Mouse (Mus musculus): ENCODE results near the gene Ntn1. TPM values are rescaled to one million over a fixed set of nuclear protein-coding genes. Genes with fewer than 3 reads are reported as not detected.

The Ntn1 gene
- polyA plus RNA-seq, 1 experiment: 14.1 TPM

GRCm38 (mm10) chr11:68408127-68408526 lies 7.5 kb upstream of the Ntn1 start:
- peak; percentile 44 for DNase-seq (ENCODE audit: low read depth, low spot score)
- 53% methylated on average over 2 of the region's 2 CpGs for whole genome bisulfite sequencing

GRCm38 (mm10) chr11:68407266-68407926 lies 6.8 kb upstream of the Ntn1 start:
- DNase-seq (ENCODE audit: low read depth, low spot score): no peak
- WGBS: 67% methylated on average over 11 of the region's 11 CpGs

- no peak for DNase-seq (ENCODE audit: low read depth, low spot score)
- 80% methylated on average over 8 of the region's 8 CpGs for WGBS
Observed at GRCm38 (mm10) chr11:68405576-68405975, 5.0 kb upstream of the Ntn1 start.

GRCm38 (mm10) chr11:68404185-68404584 lies 3.6 kb upstream of the Ntn1 start:
- WGBS: 57% methylated on average over 4 of the region's 4 CpGs
- DNase-seq (ENCODE audit: low read depth, low spot score): no peak

- 43% methylated on average over 5 of the region's 5 CpGs for WGBS
- DNase-seq (ENCODE audit: low read depth, low spot score): no peak
Observed at GRCm38 (mm10) chr11:68401428-68401827, 805 bp upstream of the Ntn1 start.

- under 1% methylated on average over 56 of the region's 57 CpGs for WGBS
- DNase-seq (ENCODE audit: low read depth, low spot score): no peak
Observed at GRCm38 (mm10) chr11:68400021-68400671, 477 bp downstream of the Ntn1 start.

GRCm38 (mm10) chr11:68399548-68400020 lies 1.0 kb downstream of the Ntn1 start:
- no peak for DNase-seq (ENCODE audit: low read depth, low spot score)
- WGBS: 2% methylated on average over 47 of the region's 47 CpGs

GRCm38 (mm10) chr11:68398891-68399547 lies 1.6 kb downstream of the Ntn1 start:
- DNase-seq (ENCODE audit: low read depth, low spot score): no peak
- WGBS: 31% methylated on average over 24 of the region's 24 CpGs

GRCm38 (mm10) chr11:68395546-68395945 lies 5.1 kb downstream of the Ntn1 start:
- WGBS: 68% methylated on average over 5 of the region's 5 CpGs
- DNase-seq (ENCODE audit: low read depth, low spot score): no peak

- WGBS: 40% methylated on average over 4 of the region's 4 CpGs
- DNase-seq (ENCODE audit: low read depth, low spot score): no peak
Observed at GRCm38 (mm10) chr11:68394749-68395148, 5.9 kb downstream of the Ntn1 start.

- WGBS: 40% methylated on average over 2 of the region's 2 CpGs
Observed at GRCm38 (mm10) chr11:68393897-68394490, 6.6 kb downstream of the Ntn1 start.

GRCm38 (mm10) chr11:68390381-68391287 lies 10.0 kb downstream of the Ntn1 start:
- 20% methylated on average over 19 of the region's 19 CpGs for WGBS
- no peak for DNase-seq (ENCODE audit: low read depth, low spot score)

More at GRCm38 (mm10) chr11:68393897-68394490, 6.6 kb downstream of the Ntn1 start:
- no peak for DNase-seq (ENCODE audit: low read depth, low spot score)

GRCm38 (mm10) chr11:68389621-68390020 lies 11.0 kb downstream of the Ntn1 start:
- WGBS: 22% methylated on average over 8 of the region's 8 CpGs
- DNase-seq (ENCODE audit: low read depth, low spot score): no peak

GRCm38 (mm10) chr11:68388655-68389015 lies 12.0 kb downstream of the Ntn1 start:
- WGBS: 24% methylated on average over 1 of the region's 1 CpGs
- DNase-seq (ENCODE audit: low read depth, low spot score): no peak

GRCm38 (mm10) chr11:68387971-68388654 lies 12.5 kb downstream of the Ntn1 start:
- WGBS: 66% methylated on average over 11 of the region's 11 CpGs
- DNase-seq (ENCODE audit: low read depth, low spot score): no peak

- DNase-seq (ENCODE audit: low read depth, low spot score): no peak
- WGBS: 64% methylated on average over 4 of the region's 4 CpGs
Observed at GRCm38 (mm10) chr11:68387441-68387760, 13.2 kb downstream of the Ntn1 start.

GRCm38 (mm10) chr11:68386589-68387440 lies 13.8 kb downstream of the Ntn1 start:
- 3% methylated on average over 89 of the region's 90 CpGs for WGBS
- DNase-seq (ENCODE audit: low read depth, low spot score): no peak

GRCm38 (mm10) chr11:68385921-68386588 lies 14.6 kb downstream of the Ntn1 start:
- 2% methylated on average over 68 of the region's 68 CpGs for WGBS
- no peak for DNase-seq (ENCODE audit: low read depth, low spot score)

Measured in large intestine, adult 2 months (tissue).